Mouse (Mus musculus) cerebellum, postnatal 36 days (tissue): ENCODE measurements around the gene Papolg.
"Not testable (repeated sequence)": the region's sequence is repeated elsewhere in the genome, so short reads cannot be mapped to it uniquely, and the experiment has no call there.

Experiments used
- DNase-seq, 2 experiments: peaks; one replicate each; pipeline ENCODE4 v3.0.0; 2021 to 2022; ENCODE audit warnings: mixed read lengths in 2 of 2

Gene Papolg

DNA sequence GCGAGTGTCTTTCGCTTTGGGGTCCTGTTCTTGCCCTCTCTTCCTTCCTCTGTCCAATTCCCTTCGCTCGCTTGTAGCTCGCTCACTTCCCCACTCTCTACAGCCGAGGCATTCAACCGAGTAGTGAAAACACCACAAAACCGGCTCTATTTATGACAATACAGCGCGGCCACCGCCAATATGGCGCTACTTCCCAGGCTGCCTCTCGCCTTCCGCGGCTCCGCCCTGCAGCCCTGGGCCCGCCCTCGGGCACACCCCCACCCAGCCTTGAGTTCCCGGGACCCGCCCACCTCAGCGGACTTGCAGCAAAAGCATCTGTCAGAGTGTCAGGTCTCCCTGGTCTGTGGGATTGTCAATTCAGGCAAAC lies at the start of gene Papolg:
Gene Papolg (minus strand): TSS at position 194 of the 367 bp plus-strand sequence.
- DNase-seq, result peak; percentile 86 to 89

DNA sequence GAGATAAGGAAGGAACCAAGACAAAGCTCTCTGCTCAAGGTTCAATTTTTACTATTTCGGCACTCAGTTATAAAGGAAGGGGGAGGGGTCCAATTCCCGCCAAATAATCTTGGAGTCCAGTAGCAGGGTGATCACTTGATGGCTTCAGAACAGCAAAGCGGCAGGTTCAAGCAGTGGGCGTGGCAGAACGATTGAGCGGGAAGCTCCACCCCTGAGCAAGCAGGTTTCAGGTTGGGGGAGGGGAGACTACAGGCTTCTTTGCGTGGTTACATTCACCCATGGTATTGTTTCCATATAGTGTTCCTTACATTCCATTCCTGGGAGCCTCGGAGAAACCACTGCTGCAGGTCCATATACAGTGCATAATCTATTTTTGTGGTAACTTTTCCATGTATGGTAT lies 33.1 kb upstream of the Papolg start:
- DNase-seq, result not testable (repeated sequence)

DNA sequence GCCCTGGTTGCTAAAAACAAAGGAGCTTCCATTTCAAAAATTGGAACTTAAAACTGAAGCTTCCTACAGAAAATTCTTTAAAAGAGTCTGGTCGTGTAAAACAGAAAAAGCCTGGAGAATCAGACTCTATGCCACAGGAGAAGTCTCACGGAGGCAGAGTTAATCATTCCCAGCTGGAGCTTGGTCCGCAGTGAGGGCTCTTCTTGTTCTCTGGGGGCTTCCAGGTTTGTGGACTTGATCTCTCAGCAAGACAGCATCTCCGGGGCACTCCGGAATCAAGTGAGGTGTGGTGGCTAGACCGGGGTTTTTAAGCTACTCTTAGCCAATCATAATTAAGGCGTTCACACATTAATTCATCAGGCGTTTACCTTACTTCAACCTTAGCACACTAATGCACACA lies 32.6 kb upstream of the Papolg start:
- no peak for DNase-seq

DNA sequence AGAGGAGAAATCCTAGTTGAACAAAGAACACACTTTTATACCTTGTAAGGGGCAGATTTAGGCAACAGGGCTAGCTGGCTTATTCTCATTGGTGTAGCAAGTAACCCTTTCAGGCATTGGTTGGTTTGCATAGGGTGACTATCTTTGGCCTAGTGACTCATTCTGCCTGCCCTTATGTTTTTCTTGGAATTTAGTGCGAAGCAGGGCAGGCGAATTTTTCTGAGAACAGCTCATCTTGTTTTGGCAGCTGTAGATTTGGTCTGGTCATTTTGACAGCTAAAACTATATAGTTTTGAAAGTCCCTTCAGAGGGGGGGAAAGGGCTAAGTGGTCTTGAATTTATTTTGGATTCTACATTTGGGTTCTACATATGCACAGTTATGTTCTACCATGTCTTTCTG lies 18.8 kb upstream of the Papolg start:
- not testable (repeated sequence) for DNase-seq

DNA sequence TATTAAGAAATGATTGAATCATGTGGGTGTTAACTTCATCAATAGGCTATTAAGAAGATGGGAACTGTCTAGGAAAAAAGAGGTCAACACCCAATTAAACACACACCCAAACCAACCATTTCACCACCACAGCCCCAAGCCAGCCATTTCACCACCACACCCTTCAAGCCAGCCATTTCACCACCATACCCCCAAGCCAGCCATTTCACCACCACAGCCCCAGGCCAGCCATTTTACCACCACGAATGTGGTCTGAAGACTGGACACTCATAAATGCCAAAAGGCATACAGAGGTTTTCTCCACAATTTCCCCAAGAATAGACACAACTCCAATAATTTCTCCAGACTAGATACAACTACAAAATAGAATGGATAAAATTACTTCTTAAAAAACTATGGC lies 8.9 kb upstream of the Papolg start:
- no peak for DNase-seq

DNA sequence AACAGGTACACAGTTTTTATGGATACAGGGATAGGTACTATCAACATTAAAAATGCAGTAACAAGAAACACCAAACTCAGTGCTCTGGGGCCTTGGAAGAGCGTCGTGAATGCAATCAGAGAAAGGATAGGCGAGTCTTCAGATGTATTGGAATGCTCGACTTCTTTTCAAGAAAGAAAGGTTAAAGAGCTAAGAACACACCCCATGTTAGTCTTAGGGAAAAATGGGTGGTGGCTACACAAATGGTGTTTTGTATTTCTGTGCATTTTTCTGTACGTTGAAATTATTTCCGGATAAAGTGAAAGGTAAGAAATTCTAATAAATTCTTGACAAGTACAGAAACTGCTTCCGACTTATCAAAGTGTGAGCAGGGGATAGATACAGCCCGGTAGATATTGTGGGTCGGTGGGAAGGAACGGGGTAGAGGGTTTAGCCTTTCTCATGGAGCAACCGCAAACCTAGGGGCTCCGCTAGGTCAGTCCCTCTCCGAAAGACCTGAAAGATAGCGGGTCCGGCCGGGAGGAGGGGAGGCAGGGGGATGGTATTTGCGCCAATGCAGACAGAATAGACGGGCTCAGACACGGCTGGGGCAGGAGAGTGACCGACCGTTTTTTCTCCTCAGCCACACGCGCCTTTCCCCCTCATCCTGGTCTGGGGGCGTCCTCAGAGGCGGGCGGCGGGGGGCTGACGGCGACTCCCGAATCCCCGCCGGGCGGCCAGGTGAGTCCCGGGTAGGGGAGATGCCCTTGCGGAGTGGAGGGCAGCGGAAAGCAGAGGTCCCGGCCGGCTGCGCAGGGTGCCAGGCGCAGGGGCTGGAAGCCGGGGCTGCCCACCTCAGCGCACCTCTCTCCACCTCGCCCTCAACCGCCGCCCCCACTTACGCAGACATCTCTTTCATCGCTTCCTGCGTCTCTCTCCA lies 653 bp downstream of the Papolg start:
- DNase-seq, result no peak

DNA sequence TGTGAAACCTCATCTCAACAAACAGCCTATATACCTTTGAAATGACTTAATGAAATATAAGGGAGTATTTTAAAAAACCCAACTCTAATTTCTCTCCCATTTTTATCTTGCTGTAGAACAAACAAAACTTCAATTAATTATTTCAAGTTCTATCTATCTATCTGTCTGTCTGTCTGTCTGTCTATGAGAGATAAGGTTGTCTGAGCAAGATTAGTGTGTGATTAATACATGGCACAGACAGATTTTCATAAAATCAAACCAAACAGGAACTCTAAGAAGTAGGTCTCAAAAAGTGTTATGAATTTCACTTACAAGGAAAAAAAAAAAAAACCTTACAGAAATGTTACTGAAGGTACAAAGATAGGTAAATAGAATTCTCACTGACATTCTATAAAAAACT lies 1.5 kb downstream of the Papolg start:
- no peak for DNase-seq

DNA sequence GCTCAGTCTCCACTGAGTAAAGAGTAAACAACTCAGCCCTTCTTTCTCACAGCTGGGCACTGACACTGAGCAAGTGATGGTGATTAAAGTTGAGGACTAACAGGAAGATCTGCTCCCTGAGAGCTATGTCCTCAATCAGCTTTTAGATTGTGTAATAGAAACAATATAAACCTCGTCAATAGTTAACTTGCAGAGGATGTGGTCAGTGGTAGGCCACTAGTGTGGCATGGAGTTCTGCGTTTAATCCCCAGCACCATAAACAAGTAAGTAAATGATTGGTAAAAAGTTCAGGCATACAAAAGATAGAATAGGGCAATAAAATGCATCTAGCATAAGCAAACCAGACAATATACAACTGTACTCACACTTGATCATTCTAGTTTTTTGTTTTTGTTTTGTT lies 30.7 kb downstream of the Papolg start:
- no peak for DNase-seq

DNA sequence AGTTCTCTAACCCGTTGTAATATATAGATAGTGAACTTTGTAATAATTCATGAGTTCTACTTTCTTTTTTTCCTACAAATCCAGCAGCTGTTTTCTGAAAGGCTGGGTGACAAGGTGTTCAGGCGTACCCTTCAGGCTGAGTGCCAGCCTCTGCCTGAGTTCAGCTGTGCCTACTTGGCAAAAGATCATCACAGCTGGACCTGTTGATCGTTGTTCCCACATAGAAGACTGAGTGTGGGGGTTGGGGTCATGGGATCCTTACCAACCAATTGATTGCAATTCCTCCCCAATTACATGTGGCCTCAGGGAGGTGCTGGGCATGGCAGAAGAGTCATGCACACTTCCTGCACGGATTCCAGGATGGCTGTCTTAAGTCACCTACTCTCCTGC lies 38.3 kb downstream of the Papolg start:
- DNase-seq, result no peak

DNA sequence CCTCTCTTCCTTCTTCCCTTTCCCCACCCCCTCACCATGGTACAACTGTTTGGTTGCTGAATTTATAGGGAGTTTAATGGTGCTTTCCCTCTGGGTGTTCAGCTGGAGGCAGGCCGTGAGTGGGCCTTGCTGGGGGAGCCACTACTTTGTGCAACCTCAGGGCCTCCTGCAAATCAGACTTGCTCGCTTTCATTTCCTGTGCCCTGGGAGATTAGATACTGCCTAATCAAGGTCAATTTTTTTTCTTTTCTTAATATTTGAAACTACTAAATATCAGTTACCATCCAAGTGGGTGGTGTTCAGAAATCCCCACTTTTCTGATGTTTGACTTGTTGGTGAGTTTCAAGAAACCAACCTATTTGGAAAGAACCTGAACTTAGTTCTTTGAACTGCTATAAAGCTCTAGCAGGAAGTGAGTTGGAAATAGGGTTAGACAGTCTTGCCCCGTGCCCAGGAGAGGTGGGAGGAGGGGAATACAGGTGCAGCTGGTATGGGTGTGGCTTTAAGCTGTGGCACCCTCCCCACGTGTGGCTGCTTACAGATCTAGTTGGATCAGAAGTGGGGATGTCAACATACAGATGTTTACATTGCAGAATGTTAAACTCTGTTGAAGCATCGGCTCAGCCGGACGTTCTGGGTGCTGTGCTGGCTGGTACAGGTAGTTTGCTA lies 38.9 kb downstream of the Papolg start:
- DNase-seq, result no peak

DNA sequence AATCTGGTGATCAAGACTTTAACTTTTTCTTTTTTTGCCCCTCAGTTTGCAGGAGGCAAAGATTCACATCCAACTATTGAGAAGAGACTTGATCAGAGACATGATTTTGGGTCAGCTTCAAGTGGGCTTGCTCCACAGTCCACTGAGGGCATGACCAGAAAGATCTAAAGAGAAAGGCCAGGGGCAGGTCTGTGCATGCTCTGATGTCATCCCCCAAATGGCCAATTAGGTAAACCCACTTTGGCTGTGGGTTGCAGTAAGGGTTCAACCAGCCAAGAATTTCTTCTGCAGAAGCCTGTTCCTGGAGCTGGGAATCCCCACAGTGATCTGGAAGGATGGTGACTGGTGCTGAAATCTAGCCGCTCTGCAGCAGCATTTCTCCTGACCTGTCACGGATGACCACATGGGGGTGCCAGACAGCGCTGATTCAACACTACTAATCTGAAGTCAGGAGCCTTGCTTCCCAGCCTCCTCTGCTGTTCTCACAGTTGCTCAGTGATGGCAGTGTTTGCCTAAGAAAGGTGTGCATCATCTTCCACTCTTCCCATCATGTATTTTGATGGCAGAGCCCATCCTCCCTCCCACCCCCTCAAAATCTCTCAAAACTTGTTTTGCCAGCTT lies 39.8 kb downstream of the Papolg start:
- DNase-seq, result peak; percentile 75 to 76

DNA sequence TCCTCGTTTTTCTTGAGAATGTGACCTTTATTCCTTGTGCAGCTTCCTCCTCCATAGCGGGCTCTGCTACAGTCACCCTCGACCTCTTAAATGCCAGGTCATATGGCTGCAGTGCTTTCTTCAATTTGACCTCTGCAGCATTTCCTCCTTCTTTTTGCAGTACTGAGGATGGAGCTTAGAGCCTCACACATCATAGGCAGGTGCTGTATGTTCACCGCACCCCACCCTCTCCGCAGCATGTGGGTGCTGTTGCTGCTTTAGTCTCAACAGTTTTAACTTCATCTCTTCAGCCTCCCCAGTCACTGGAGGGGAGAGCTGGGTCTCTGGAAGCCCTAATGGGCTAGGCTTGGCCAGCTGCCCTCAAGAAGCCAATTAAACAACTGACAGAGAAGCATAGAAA lies 41.7 kb downstream of the Papolg start:
- no peak for DNase-seq

DNA sequence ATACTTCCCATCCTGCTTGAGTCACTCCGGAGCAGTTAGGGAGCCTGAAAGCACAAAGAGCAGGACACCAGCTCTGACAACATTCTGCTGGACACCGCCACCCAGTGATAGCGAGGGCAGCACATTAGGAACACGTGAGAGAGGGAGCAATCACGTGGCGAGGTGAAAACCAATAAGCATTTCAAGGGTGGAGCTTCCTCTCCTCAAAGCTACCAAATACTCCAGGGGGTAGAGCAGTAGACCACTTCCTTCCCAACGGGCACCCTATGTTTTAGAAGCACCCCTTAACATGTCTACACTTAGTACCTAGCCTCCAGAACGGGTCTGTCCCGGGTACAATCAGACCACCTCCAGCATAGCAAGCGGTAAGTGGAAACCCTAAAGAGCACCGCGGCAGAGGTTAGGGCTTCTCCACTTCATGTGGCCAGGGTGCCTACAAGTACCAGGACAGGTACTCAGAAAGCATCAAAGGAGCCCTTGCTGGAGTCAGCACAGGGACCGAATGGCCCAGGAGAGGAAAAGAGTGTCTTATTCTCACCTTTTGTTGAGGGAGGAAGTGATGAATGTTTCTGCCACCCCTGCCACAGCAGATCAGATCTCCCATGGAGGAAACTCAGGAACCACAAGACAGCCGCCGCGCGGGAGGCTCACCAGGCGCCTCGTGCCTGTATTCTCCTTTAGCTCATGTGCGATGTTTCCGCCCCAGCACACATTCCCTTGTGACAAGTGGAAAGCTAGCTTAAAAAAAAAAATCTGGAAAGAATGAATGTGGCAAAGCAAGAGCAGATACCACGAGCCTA lies 48.8 kb downstream of the Papolg start:
- no peak for DNase-seq

DNA sequence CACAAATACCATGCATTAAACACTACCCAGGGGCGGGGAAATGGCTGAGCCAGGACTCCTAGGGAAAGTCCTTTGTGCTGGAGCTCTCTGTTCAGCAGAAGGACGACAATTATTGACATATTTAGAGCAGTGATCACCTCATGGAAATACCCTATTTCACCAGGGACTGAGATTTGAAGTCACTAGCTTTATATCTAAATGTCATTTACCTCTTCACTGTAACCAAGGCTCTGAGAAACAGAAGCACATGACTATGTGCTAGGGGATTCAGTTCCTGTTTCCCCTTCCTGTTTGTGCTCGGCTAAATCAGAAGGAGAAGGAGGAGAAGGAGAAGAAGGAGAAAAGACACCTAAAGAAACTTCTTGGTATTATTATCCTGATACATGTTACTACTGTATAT lies 71.8 kb downstream of the Papolg start:
- no peak for DNase-seq

DNA sequence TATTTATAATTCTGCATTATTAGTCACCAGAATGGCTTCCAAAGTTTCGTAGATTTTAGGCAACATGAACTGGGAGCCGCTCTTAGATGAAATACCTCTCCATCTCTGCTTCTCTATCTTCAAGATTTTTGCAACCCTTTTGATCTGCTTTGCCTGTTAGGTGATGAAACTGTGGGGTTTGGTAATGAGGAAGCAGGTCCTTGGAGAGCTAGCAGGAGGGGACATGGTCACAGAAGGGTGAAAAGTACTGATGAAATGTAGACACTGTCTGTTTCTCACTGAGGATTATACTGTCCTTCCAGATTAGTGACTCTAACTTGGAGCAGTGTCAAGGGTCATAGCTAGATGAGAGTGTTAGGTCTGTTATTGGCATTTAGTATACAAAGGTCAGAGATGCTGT lies 73.4 kb downstream of the Papolg start:
- DNase-seq, result no peak

DNA sequence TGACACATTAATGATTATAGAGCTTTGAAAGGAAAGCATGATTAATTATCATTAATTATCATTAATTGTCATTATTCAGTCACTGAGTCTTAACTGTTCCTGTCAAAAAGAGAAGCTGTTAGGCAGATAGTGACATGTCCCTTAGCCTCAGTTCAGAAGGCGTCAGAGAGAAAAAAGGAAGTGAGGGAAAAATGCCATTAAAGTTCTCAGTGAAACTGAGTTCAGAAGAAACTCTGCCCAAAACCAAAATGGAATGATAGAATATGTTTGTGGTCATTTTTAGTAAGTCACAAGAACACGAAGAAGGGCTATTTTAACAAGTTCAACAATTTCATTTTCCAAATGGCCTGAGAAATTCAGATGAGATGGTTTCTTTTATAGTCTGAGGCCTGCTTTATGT lies 74.1 kb downstream of the Papolg start:
- no peak for DNase-seq

DNA sequence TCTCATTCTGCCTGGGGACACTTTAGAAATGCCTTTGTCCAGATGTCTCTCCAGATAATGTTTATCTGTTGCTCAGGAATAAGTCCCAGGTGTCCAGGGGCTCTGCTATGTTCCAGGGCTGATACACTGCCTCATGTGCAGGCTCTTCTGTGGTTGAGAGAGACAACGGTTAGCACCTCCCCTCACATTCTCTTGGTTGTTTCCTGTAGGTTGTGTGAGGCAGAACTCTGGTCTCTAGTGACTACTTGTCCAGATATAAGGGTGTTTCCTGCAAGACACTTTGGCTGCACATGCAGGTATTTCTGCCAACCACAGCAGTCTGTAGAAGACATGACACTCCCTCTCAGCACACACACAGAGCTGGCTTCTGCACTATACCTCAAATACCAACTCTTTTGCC lies 76.3 kb downstream of the Papolg start:
- no peak for DNase-seq
